Mouse (Mus musculus): Measurements from ENCODE around the gene Kcnab1. TPM values are rescaled to one million over a fixed set of nuclear protein-coding genes. Genes with fewer than 3 reads are reported as not detected.

The Kcnab1 gene
- polyA plus RNA-seq (2016; fragmentation: Nextera tagmentation; extraction: Ambion mirVana) = 4.4 and 5.6 TPM in 2 replicates

- H3K4me3 ChIP-seq = peak within 1 kb of the TSS; percentile 45
- 1% methylated on average over 30 of the region's 30 CpGs for WGBS
- no peak within 1 kb of the TSS for H3K27ac ChIP-seq
- peak within 1 kb of the TSS; percentile 50 for H3K9ac ChIP-seq
- peak within 1 kb of the TSS; percentile 89 for H3K4me2 ChIP-seq (replicated peaks)
- H3K27me3 ChIP-seq = peaks cover 7% of the 10 kb centered on the region; the same call in 1 of the 2 replicates
- ATAC-seq (ENCODE audit: insufficient number of reproducible peaks, insufficient read depth, low FRiP score, low TSS enrichment) = peak; percentile 63; the same call in 1 of the 2 replicates
- no peaks in the 10 kb centered on the region for H3K36me3 ChIP-seq
- H3K9me3 ChIP-seq = no peaks in the 10 kb centered on the region
- H3K4me1 ChIP-seq = peaks cover 4% of the 10 kb centered on the region; the same call in 1 of the 2 replicates
Observed at GRCm38 (mm10) chr3:65108945-65109921, at the start of gene Kcnab1. Gene Kcnab1 (plus strand): TSS chr3:65109384.

- Histone ChIP-seq H3K9ac (no peak overlapping the region), H3K27ac (no peak overlapping the region), H3K27me3 (no peaks in the 10 kb centered on the region), H3K36me3 (no peaks in the 10 kb centered on the region), H3K4me3 (no peak overlapping the region), H3K9me3 (0 out of 2 replicates have a peak, but pooled peaks cover 3% of the 10 kb centered on the region), H3K4me2 (replicated peaks) (no peak overlapping the region), H3K4me1 (no peaks in the 10 kb centered on the region)
- ATAC-seq (ENCODE audit: insufficient number of reproducible peaks, insufficient read depth, low FRiP score, low TSS enrichment) = no peak
- 49% methylated on average over 2 of the region's 2 CpGs for WGBS
Observed at GRCm38 (mm10) chr3:65088295-65088694, 20.9 kb upstream of the Kcnab1 start.

DNA sequence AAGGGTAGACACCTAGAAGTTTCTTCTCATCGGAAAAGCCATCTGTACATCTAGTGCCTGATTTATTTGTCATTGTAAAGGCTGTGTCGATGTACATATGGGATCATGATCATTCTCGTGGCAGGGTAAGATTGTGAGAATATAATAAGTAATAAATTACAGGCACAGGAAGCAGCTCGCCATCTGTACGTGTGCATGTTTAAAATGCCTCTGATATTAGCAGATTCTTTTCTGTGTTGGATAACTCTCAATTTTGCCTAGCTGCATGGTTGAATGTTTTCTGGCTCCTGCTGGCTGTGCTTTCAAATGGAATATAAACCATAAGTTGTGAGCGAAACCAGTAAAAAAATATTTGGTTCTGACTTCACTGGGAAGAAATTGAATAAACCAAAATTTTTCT is 5.1 kb upstream of the Kcnab1 start:
- Histone ChIP-seq H3K27ac (no peak overlapping the region), H3K36me3 (no peaks in the 10 kb centered on the region), H3K27me3 (no peaks in the 10 kb centered on the region), H3K4me2 (replicated peaks) (no peak overlapping the region), H3K4me1 (peaks cover 4% of the 10 kb centered on the region; the same call in 1 of the 2 replicates), H3K4me3 (no peak overlapping the region), H3K9me3 (no peaks in the 10 kb centered on the region), H3K9ac (no peak overlapping the region)
- 72% methylated on average over 6 of the region's 6 CpGs for WGBS
- ATAC-seq (ENCODE audit: insufficient number of reproducible peaks, insufficient read depth, low FRiP score, low TSS enrichment) = no peak

DNA sequence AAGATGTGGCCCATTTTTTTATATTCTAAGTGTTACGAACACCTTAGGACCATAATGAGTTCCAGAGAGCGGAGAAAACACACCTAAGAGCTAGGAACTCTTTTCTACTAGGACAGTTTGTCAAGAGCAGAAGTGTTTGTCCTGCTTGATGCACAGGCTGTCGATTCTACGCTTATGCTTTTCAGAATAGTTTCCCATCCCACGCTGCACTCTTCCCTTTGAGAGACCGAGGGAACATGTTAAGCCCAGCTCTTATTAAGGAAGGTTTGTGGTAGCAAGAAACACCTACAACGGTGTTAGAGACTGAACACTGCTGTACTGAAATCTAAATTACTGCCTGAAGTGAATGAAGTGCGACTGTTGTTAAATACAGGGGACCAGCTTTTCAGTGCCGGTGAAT is 1.0 kb downstream of the Kcnab1 start:
- Histone ChIP-seq H3K27me3 (peaks cover 7% of the 10 kb centered on the region; the same call in 1 of the 2 replicates), H3K9me3 (no peaks in the 10 kb centered on the region), H3K27ac (no peak overlapping the region), H3K4me3 (peak overlapping the region; percentile 45; the same call in 1 of the 2 replicates), H3K36me3 (no peaks in the 10 kb centered on the region), H3K4me2 (replicated peaks) (peak overlapping the region; percentile 89), H3K9ac (no peak overlapping the region), H3K4me1 (peaks cover 4% of the 10 kb centered on the region; the same call in 1 of the 2 replicates)
- ATAC-seq (ENCODE audit: insufficient number of reproducible peaks, insufficient read depth, low FRiP score, low TSS enrichment) = no peak
- 66% methylated on average over 9 of the region's 9 CpGs for WGBS

DNA sequence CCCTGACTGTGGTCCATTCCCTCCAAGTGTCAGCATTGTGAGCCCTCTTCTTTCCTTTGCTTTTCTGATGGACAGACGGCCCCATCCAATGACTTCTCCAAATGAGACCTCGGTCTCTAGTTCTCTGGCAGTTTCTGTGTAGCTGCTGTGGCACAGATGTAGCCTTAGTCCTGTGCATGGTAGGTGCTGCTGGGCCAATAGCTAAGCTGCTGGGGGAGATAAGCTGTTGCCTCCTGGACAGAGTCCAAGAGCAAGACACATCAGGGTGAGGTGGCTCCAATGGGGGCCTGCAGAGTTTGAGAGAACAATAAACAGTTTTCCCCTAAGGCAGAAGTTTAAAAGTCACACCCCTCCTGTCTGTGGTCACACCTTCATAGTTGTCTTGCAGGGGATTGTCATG is 2.0 kb downstream of the Kcnab1 start:
- peaks cover 7% of the 10 kb centered on the region; the same call in 1 of the 2 replicates for H3K27me3 ChIP-seq
- no peak overlapping the region for H3K4me3 ChIP-seq
- no peak overlapping the region for H3K27ac ChIP-seq
- no peaks in the 10 kb centered on the region for H3K36me3 ChIP-seq
- peaks cover 4% of the 10 kb centered on the region; the same call in 1 of the 2 replicates for H3K4me1 ChIP-seq
- WGBS = 81% methylated on average over 2 of the region's 2 CpGs
- no peak overlapping the region for H3K4me2 ChIP-seq (replicated peaks)
- no peaks in the 10 kb centered on the region for H3K9me3 ChIP-seq
- no peak overlapping the region for H3K9ac ChIP-seq
- no peak for ATAC-seq (ENCODE audit: insufficient number of reproducible peaks, insufficient read depth, low FRiP score, low TSS enrichment)

DNA sequence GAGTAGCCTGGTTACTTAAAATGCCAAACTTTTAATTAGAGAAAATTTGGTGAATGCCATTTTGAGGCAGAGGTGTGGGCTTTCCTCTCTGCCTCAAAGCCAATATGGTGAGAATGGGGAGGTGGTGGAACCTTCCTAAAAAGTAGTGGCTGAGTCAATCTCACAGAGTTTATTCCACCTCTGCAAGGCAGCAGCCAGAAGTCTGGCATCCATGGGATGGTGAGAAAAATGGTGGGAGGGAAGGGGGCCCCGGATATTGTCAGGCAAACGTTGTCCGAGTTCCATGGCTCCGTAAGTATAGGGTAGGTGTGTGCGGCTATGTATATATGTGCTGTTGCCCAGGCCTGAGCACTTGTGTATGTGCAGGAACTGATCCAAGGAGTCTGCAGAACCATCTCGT is 6.0 kb downstream of the Kcnab1 start:
- Histone ChIP-seq H3K27me3 (peaks cover 6% of the 10 kb centered on the region; the same call in 1 of the 2 replicates), H3K9me3 (no peaks in the 10 kb centered on the region), H3K4me3 (no peak overlapping the region), H3K27ac (no peak overlapping the region), H3K4me1 (no peaks in the 10 kb centered on the region), H3K4me2 (replicated peaks) (no peak overlapping the region), H3K36me3 (no peaks in the 10 kb centered on the region), H3K9ac (no peak overlapping the region)
- no peak for ATAC-seq (ENCODE audit: insufficient number of reproducible peaks, insufficient read depth, low FRiP score, low TSS enrichment)
- WGBS = 86% methylated on average over 6 of the region's 6 CpGs

DNA sequence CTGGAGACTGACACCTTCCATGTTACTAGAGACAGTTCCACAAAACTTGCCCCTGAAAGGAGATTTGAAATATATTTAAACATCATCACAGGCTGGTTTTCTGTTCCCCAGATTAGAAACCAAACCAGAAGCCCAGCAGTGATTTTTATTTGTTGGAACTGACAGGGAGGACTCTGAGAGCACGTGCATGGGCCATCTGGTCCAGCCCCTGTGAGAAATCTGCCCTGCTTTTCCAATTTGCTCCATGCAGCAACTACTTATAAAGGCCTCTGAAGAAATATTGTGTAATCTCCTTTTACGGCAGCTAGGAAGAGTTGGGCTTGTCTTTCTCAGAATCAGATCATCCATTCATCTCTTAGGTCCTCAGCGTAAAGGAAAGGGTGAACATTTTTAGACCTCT is 7.8 kb downstream of the Kcnab1 start:
- no peaks in the 10 kb centered on the region for H3K36me3 ChIP-seq
- H3K27ac ChIP-seq = no peak overlapping the region
- H3K4me3 ChIP-seq = no peak overlapping the region
- 78% methylated on average over 3 of the region's 3 CpGs for WGBS
- no peaks in the 10 kb centered on the region for H3K4me1 ChIP-seq
- H3K4me2 ChIP-seq (replicated peaks) = no peak overlapping the region
- ATAC-seq (ENCODE audit: insufficient number of reproducible peaks, insufficient read depth, low FRiP score, low TSS enrichment) = no peak
- H3K9me3 ChIP-seq = no peaks in the 10 kb centered on the region
- no peak overlapping the region for H3K9ac ChIP-seq
- no peaks in the 10 kb centered on the region for H3K27me3 ChIP-seq

DNA sequence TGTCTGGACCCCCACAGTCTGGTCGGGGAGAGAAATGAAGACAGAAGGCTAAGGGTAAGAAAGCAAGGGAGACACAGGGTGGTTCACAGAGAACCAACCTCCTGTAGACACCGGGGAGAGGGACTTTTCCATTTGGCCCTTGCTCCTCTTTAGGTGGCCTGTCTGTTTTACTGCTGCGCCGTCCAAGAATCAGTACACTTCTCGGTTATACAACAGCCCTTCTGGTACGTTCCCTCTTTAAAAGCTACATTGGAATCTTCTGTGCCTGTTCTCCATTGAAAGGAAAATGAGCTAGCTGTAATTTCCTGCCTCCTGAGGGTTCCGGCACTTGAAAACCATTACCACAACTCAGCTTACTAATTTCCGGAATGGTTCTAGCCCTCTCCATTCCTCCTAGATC is 8.2 kb downstream of the Kcnab1 start:
- no peak for ATAC-seq (ENCODE audit: insufficient number of reproducible peaks, insufficient read depth, low FRiP score, low TSS enrichment)
- H3K27ac ChIP-seq = no peak overlapping the region
- no peak overlapping the region for H3K4me3 ChIP-seq
- no peak overlapping the region for H3K4me2 ChIP-seq (replicated peaks)
- no peaks in the 10 kb centered on the region for H3K27me3 ChIP-seq
- 62% methylated on average over 8 of the region's 8 CpGs for WGBS
- H3K4me1 ChIP-seq = no peaks in the 10 kb centered on the region
- H3K9ac ChIP-seq = no peak overlapping the region
- H3K9me3 ChIP-seq = no peaks in the 10 kb centered on the region
- H3K36me3 ChIP-seq = no peaks in the 10 kb centered on the region

- H3K36me3 ChIP-seq = no peaks in the 10 kb centered on the region
- WGBS = 76% methylated on average over 3 of the region's 3 CpGs
- no peak overlapping the region for H3K9ac ChIP-seq
- no peaks in the 10 kb centered on the region for H3K9me3 ChIP-seq
- no peaks in the 10 kb centered on the region for H3K27me3 ChIP-seq
- no peak overlapping the region for H3K4me3 ChIP-seq
- H3K27ac ChIP-seq = no peak overlapping the region
- ATAC-seq (ENCODE audit: insufficient number of reproducible peaks, insufficient read depth, low FRiP score, low TSS enrichment) = no peak
- no peak overlapping the region for H3K4me2 ChIP-seq (replicated peaks)
- no peaks in the 10 kb centered on the region for H3K4me1 ChIP-seq
Observed at GRCm38 (mm10) chr3:65124975-65125374, 15.8 kb downstream of the Kcnab1 start.

DNA sequence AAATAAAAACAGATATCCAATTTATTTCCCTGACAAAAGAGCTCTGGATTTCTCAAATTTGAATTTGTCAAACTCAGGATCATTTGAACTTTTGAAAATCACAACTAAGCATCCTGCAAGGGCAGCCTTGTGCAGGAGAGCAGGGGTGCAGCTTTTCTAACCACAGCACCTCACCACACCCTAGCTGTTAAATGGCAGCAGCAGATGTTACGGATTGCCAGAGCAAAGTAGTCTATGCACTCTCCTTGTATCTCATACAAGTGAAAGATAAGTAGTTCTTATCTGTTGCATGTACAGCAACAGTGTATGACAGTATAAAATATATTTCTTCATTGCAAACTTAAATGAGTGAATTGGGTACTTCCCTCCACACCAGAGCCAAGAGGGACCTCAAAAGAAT is 20.4 kb downstream of the Kcnab1 start:
- H3K4me2 ChIP-seq (replicated peaks) = no peak overlapping the region
- H3K36me3 ChIP-seq = no peaks in the 10 kb centered on the region
- WGBS = 82% methylated on average over 1 of the region's 1 CpGs
- H3K27me3 ChIP-seq = no peaks in the 10 kb centered on the region
- no peaks in the 10 kb centered on the region for H3K9me3 ChIP-seq
- H3K27ac ChIP-seq = no peak overlapping the region
- H3K4me1 ChIP-seq = no peaks in the 10 kb centered on the region
- no peak overlapping the region for H3K4me3 ChIP-seq
- ATAC-seq (ENCODE audit: insufficient number of reproducible peaks, insufficient read depth, low FRiP score, low TSS enrichment) = no peak
- H3K9ac ChIP-seq = no peak overlapping the region

GRCm38 (mm10) chr3:65134931-65135330 is 25.7 kb downstream of the Kcnab1 start:
- Histone ChIP-seq H3K36me3 (no peaks in the 10 kb centered on the region), H3K4me1 (no peaks in the 10 kb centered on the region), H3K4me3 (no peak overlapping the region), H3K27me3 (no peaks in the 10 kb centered on the region), H3K4me2 (replicated peaks) (no peak overlapping the region), H3K9me3 (no peaks in the 10 kb centered on the region), H3K27ac (no peak overlapping the region), H3K9ac (no peak overlapping the region)
- no peak for ATAC-seq (ENCODE audit: insufficient number of reproducible peaks, insufficient read depth, low FRiP score, low TSS enrichment)
- 79% methylated on average over 5 of the region's 5 CpGs for WGBS

DNA sequence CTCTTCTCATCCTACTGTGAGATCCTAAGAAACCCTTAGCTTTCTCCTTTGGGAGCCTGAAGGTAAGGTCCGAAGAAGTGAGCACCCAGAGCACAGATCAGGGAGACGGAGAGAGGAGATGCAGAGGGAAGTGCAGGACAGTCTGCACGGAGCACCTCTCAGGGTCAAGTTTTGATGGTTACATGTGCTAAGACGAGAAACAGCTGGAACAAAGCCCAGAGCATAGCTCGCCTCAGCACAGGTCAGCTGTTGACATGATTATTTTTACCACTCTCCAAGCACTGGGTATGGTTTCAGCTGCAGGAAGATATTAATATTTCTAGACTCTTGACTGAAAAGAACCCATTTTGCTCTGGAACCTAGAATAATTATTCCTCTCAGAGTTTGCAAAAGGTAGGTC is 27.7 kb downstream of the Kcnab1 start:
- WGBS = 66% methylated on average over 5 of the region's 5 CpGs
- Histone ChIP-seq H3K4me3 (no peak overlapping the region), H3K36me3 (no peaks in the 10 kb centered on the region), H3K4me1 (no peaks in the 10 kb centered on the region), H3K9ac (no peak overlapping the region), H3K9me3 (no peaks in the 10 kb centered on the region), H3K27me3 (no peaks in the 10 kb centered on the region), H3K4me2 (replicated peaks) (no peak overlapping the region), H3K27ac (no peak overlapping the region)
- ATAC-seq (ENCODE audit: insufficient number of reproducible peaks, insufficient read depth, low FRiP score, low TSS enrichment) = no peak

All from embryonic facial prominence, embryonic 12.5 days (tissue).